In the genomic region with DNA sequence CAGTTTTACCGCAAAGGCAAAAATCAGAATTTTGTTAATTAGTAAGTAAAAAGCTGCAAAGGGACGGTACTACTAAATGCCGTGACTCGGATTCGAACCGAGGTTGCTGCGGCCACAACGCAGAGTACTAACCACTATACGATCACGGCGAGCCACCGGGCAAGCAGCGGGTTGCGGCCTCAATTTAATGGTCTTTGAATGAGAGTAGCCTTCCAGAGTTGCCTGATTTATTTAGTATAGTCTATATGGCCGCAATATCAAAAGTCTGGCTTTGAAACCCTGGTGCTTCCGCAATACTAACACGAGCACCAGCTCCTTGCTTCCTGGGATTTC, we compare ENCODE assay signal across 8 mouse cellular contexts. TPM values are rescaled to one million over a fixed set of nuclear protein-coding genes. Genes with fewer than 3 reads are reported as not detected.
DNase-seq lines count a peak whose midpoint lies in the region; ATAC-seq lines count a peak whose summit lies in the region.

No protein-coding gene starts in this region.

- peak overlapping the region; percentile 47 for H3K4me3 ChIP-seq in hindbrain, embryonic 11.5 days (ENCODE audit: low read depth, low read length)

- DNase-seq in Muller cell, postnatal 12 days (ENCODE audit: inconsistent ontology term), result peak; percentile 95
- DNase-seq in cerebellum, adult 9-10 months, result peak; percentile 98
- peak; percentile 94 for DNase-seq in hindbrain, embryonic 11.5 days (ENCODE audit: low spot score)
- DNase-seq in layer of hippocampus, postnatal 14 days (ENCODE audit: low spot score in 2 of 2), result peak; percentile 97 to 98
- DNase-seq in lung, postnatal 10 days, result peak; percentile 95
- DNase-seq in ovary, postnatal 14 days (ENCODE audit: low spot score), result peak; percentile 94
- peak; percentile 87 to 95 for DNase-seq in thymus, postnatal 10 days (ENCODE audit: low spot score in 2 of 2)

- H3K4me2 ChIP-seq in hindbrain, embryonic 11.5 days (replicated peaks; ENCODE audit: low read depth, low read length), result peak overlapping the region; percentile 52

- H3K9ac ChIP-seq in hindbrain, embryonic 11.5 days (ENCODE audit: low read depth, low read length), result peak overlapping the region; percentile 65

- H3K36me3 ChIP-seq in hindbrain, embryonic 11.5 days (ENCODE audit: control insufficient read depth, insufficient read depth, low read length), result no peaks in the 10 kb centered on the region

- no peaks in the 10 kb centered on the region for H3K4me1 ChIP-seq in hindbrain, embryonic 11.5 days (replicated peaks; ENCODE audit: control insufficient read depth, insufficient read depth, low read length)

- no peaks in the 10 kb centered on the region for H3K9me3 ChIP-seq in hindbrain, embryonic 11.5 days (ENCODE audit: control insufficient read depth, low read length)

- peak overlapping the region; percentile 43; the same call in 1 of the 2 replicates for H3K27ac ChIP-seq in hindbrain, embryonic 11.5 days (ENCODE audit: low read depth, low read length)

- ATAC-seq in frontal cortex, adult (ENCODE audit: low TSS enrichment), result peak; percentile 35
- ATAC-seq in hindbrain, embryonic 11.5 days (ENCODE audit: low FRiP score), result peak; percentile 76

- no peaks in the 10 kb centered on the region for H3K27me3 ChIP-seq in hindbrain, embryonic 11.5 days (ENCODE audit: control insufficient read depth, insufficient read depth, low read length)

- under 1% methylated on average over 17 of the region's 17 CpGs for WGBS in hindbrain, embryonic 11.5 days

RNA-seq across cellular contexts. Expression of a gene that starts 24.7 kb away (rescaled TPM):
- 1.5 and 1.6 TPM in 2 replicates for polyA plus RNA-seq in hindbrain, embryonic 11.5 days (2014; fragmentation: Nextera tagmentation; extraction: Ambion mirVana)
- under 1 TPM in 1 of 2 experiments, not detected in 1; 0.16 TPM for total RNA-seq in layer of hippocampus, postnatal 14 days (2021)

RNA-seq across cellular contexts. Expression of a gene that starts 48.1 kb away (rescaled TPM):
- not detected in 2 replicates for polyA plus RNA-seq in hindbrain, embryonic 11.5 days (2014; fragmentation: Nextera tagmentation; extraction: Ambion mirVana)
- not detected for total RNA-seq in layer of hippocampus, postnatal 14 days (2021)

RNA-seq across cellular contexts. Expression of a gene that starts 57.5 kb away (rescaled TPM):
- 48.9 and 53.4 TPM in 2 replicates for polyA plus RNA-seq in hindbrain, embryonic 11.5 days (2014; fragmentation: Nextera tagmentation; extraction: Ambion mirVana)
- 10 to 100 TPM; 48.3 to 49.8 TPM for total RNA-seq in layer of hippocampus, postnatal 14 days (2021)

Comparison
In these comparisons a context has a peak if more than half of its experiments do, and no peak if none do; other contexts are left out.
1. Peak in every context shown above with its lines: DNase-seq, ATAC-seq, H3K4me3 ChIP-seq and H3K27ac ChIP-seq.